ENCODE assay signal across 14 mouse cellular contexts in the genomic region with DNA sequence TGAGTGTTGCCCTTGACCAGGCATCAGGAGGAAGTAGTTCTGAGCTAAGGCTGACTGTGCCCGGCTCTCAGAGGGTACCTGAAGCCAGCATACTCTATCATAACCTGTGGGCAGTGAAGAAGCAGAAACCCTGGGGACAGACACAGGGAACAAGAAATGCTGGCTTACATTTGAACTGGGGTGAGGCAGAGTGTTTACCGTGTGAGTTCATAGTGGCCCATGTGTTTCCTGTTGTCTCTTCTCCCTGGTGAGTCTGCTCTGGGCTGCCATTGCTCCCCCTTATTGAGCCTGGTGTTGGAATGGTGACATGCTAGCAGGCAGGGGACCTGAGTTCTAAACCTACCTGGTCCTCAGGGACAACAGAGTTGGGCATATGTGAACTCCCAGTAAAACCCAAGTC.
DNase-seq lines count a peak whose midpoint lies in the region; ATAC-seq and TF ChIP-seq lines count a peak whose summit lies in the region.
"Had no signal": no experiment of that assay in that cellular context is flagged by ENCODE, and none has a peak within 500 bp of the region (broad histone marks: within the 10 kb centered on the region; RNA-seq: fewer than 3 reads in every experiment).

No protein-coding gene starts in this region.

- H3K27me3 ChIP-seq in liver, adult 2 months (ENCODE audit: control insufficient read depth, insufficient read depth, low read length), result no peaks in the 10 kb centered on the region
- no peaks in the 10 kb centered on the region for H3K27me3 ChIP-seq in liver, embryonic 12.5 days (replicated peaks)
- no peaks in the 10 kb centered on the region for H3K27me3 ChIP-seq in stomach, postnatal 0 days (ENCODE audit: control insufficient read depth, insufficient read depth, low read length)
- H3K27me3 ChIP-seq: CH12.LX; embryonic facial prominence, embryonic 12.5 days; limb, embryonic 13.5 days; midbrain, embryonic 13.5 days had no signal

- TF ChIP-seq EP300 in stomach, postnatal 0 days (optimal IDR thresholded peaks at IDR 0.05), result no peak

- H3K4me1 ChIP-seq in liver, adult 2 months (ENCODE audit: control insufficient read depth, insufficient read depth, low read length), result peaks cover 54% of the 10 kb centered on the region
- peaks cover 97% of the 10 kb centered on the region for H3K4me1 ChIP-seq in liver, embryonic 12.5 days
- H3K4me1 ChIP-seq in stomach, postnatal 0 days (replicated peaks; ENCODE audit: control insufficient read depth, insufficient read depth), result peaks cover 21% of the 10 kb centered on the region

- ATAC-seq in inflammation-experienced regulatory T-cells, adult 6 months, result peak; percentile 56
- no peak for ATAC-seq in liver, embryonic 12.5 days
- no peak for ATAC-seq in stomach, postnatal 0 days (ENCODE audit: low FRiP score, low TSS enrichment)
- ATAC-seq: activated CD4-positive, CD25-positive, alpha-beta regulatory T cell, adult 4 months; midbrain, embryonic 13.5 days had no signal

- H3K27ac ChIP-seq in liver, adult 2 months (replicated peaks; ENCODE audit: insufficient read depth, low read depth, low read length), result peak overlapping the region; percentile 76
- peak overlapping the region; percentile 74 for H3K27ac ChIP-seq in liver, embryonic 12.5 days
- H3K27ac ChIP-seq in stomach, postnatal 0 days (replicated peaks), result peak overlapping the region; percentile 61
- H3K27ac ChIP-seq: embryonic facial prominence, embryonic 12.5 days; limb, embryonic 13.5 days; midbrain, embryonic 13.5 days had no signal

- H3K9ac ChIP-seq in liver, adult 2 months (ENCODE audit: low read depth, low read length), result peak overlapping the region; percentile 32; the same call in 1 of the 2 replicates
- no peak overlapping the region for H3K9ac ChIP-seq in liver, embryonic 12.5 days
- H3K9ac ChIP-seq in stomach, postnatal 0 days (ENCODE audit: low read length), result no peak overlapping the region
- H3K9ac ChIP-seq: embryonic facial prominence, embryonic 12.5 days; limb, embryonic 13.5 days; midbrain, embryonic 13.5 days had no signal

- no peak for DNase-seq in liver, adult 2 months (ENCODE audit: extremely low read depth, low read depth, low spot score)
- no peak for DNase-seq in liver
- DNase-seq in stomach, postnatal 0 days (ENCODE audit: low spot score), result no peak
- DNase-seq in thymus, postnatal 36 days, result no peak
- DNase-seq in left cerebral cortex, postnatal 25 days (ENCODE audit: low spot score in 2 of 2), result no peak
- DNase-seq: cerebellum, postnatal 36 days; thymus, adult 18-20 months had no signal

- no peak for TF ChIP-seq CTCF in liver, adult 2 months (IDR thresholded peaks at IDR 0.05; ENCODE audit: low read depth, low read length)
- TF ChIP-seq CTCF in stomach, postnatal 0 days (IDR thresholded peaks at IDR 0.05; ENCODE audit: low read depth), result no peak

- no peak overlapping the region for H3K4me3 ChIP-seq in liver, adult 2 months (ENCODE audit: insufficient read depth, low read depth, low read length)
- no peak overlapping the region for H3K4me3 ChIP-seq in liver, embryonic 12.5 days
- no peak overlapping the region for H3K4me3 ChIP-seq in stomach, postnatal 0 days (ENCODE audit: low read depth, low read length)
- H3K4me3 ChIP-seq: embryonic facial prominence, embryonic 12.5 days; limb, embryonic 13.5 days; midbrain, embryonic 13.5 days had no signal

- peaks cover 43% of the 10 kb centered on the region; the same call in 1 of the 2 replicates for H3K79me2 ChIP-seq in liver, adult 2 months (ENCODE audit: control insufficient read depth, insufficient read depth, low read length)

- H3K4me2 ChIP-seq in liver, embryonic 12.5 days, result 0 out of 2 replicates have a peak overlapping the region, but pooled peaks have one; percentile 46
- H3K4me2 ChIP-seq in stomach, postnatal 0 days (replicated peaks; ENCODE audit: low read depth), result no peak overlapping the region
- H3K4me2 ChIP-seq: embryonic facial prominence, embryonic 12.5 days; limb, embryonic 13.5 days; midbrain, embryonic 13.5 days had no signal

- WGBS in liver, adult 2 months, result 14% methylated on average over 2 of the region's 2 CpGs
- WGBS in liver, embryonic 12.5 days (ENCODE audit: insufficient replicate concordance), result 28% methylated on average over 2 of the region's 2 CpGs
- 43% methylated on average over 2 of the region's 2 CpGs for WGBS in stomach, postnatal 0 days

- intact Hi-C loops in left cerebral cortex, postnatal 25 days (cut with DNase I), result no loop called here

- no peaks in the 10 kb centered on the region for H3K9me3 ChIP-seq in liver, embryonic 12.5 days (replicated peaks)
- no peaks in the 10 kb centered on the region for H3K9me3 ChIP-seq in stomach, postnatal 0 days (ENCODE audit: control insufficient read depth, low read length)
- H3K9me3 ChIP-seq: embryonic facial prominence, embryonic 12.5 days; limb, embryonic 13.5 days; midbrain, embryonic 13.5 days had no signal

- TF ChIP-seq POLR2A in liver, adult 2 months (IDR thresholded peaks at IDR 0.05; ENCODE audit: extremely low read depth, insufficient read depth, low read length), result no peak

- no peaks in the 10 kb centered on the region for H3K36me3 ChIP-seq in liver, adult 2 months (ENCODE audit: control insufficient read depth, insufficient read depth, low read length)
- no peaks in the 10 kb centered on the region for H3K36me3 ChIP-seq in liver, embryonic 12.5 days
- no peaks in the 10 kb centered on the region for H3K36me3 ChIP-seq in stomach, postnatal 0 days (ENCODE audit: control insufficient read depth, insufficient read depth, low read length)
- H3K36me3 ChIP-seq: embryonic facial prominence, embryonic 12.5 days; limb, embryonic 13.5 days; midbrain, embryonic 13.5 days had no signal
